Mouse (Mus musculus): ENCODE measurements around the gene Trpv2. TPM values are rescaled to one million over a fixed set of nuclear protein-coding genes. Genes with fewer than 3 reads are reported as not detected.

The Trpv2 gene
- 55.4 and 62.0 TPM in 2 replicates for total RNA-seq (2014; rRNA removed)
- 31.0 and 32.9 TPM in 2 replicates for polyA plus RNA-seq (2015; fragmentation: Nextera tagmentation; extraction: Ambion mirVana)

DNA sequence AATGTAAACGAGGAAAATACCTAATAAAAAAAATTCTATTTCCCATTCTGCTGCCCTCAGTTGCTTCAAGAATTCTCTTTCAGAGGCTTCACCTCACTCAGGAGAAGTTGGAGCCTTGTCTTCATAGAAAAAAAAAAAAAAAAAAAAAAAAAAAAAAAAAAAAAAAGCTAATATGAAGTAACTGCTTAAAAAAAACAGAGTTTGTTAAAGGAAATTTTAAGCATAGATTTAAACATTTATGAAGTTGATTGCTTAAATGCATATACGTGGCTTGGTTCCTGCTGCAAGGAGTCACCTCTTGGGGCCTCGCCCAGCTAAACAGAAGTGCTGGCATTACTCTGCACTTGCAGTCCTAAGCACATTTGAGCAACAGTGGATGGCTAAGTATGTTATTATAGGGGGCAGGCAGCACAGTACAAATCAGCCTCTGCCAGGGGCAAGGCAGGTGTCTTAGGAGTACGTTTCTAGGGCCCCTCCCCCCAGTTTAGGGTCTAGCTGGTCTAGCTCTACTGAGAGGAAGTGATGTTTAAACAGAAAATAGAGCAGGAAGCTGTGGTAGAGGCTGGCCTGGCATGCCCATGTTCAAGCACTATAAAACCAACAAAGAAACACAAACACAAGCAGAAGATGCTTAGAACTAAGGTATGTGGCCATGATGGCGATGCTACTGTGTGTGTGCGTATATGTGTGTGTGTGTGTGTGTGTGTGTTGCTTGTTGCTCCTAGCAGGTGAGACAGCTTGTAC lies at the start of gene Trpv2:
TSS of gene Trpv2 (plus strand) at position 528 of the 744 bp plus-strand sequence.
- Histone ChIP-seq H3K4me3 (ENCODE audit: low read depth, low read length) (peak within 1 kb of the TSS; percentile 51), H3K27me3 (ENCODE audit: insufficient read depth, low read length) (no peaks in the 10 kb centered on the region), H3K9ac (replicated peaks; ENCODE audit: low read length, poor library complexity, severe bottlenecking) (peak within 1 kb of the TSS; percentile 66; the same call in 1 of the 2 replicates), H3K4me2 (ENCODE audit: low read depth, low read length, poor library complexity, severe bottlenecking) (peak within 1 kb of the TSS; percentile 94), H3K27ac (ENCODE audit: low read depth, low read length) (peak within 1 kb of the TSS; percentile 85), H3K9me3 (ENCODE audit: low read length) (no peaks in the 10 kb centered on the region), H3K36me3 (ENCODE audit: insufficient read depth, low read length) (0 out of 2 replicates have a peak, but pooled peaks cover 7% of the 10 kb centered on the region), H3K4me1 (ENCODE audit: insufficient read depth, low read length) (peaks cover 9% of the 10 kb centered on the region; the same call in 1 of the 2 replicates)
- ATAC-seq (ENCODE audit: low FRiP score) (no peak), DNase-seq (ENCODE audit: low spot score) (no peak)
- 82% methylated on average over 6 of the region's 6 CpGs for WGBS
- TF ChIP-seq CTCF (IDR thresholded peaks at IDR 0.05) = no peak

DNA sequence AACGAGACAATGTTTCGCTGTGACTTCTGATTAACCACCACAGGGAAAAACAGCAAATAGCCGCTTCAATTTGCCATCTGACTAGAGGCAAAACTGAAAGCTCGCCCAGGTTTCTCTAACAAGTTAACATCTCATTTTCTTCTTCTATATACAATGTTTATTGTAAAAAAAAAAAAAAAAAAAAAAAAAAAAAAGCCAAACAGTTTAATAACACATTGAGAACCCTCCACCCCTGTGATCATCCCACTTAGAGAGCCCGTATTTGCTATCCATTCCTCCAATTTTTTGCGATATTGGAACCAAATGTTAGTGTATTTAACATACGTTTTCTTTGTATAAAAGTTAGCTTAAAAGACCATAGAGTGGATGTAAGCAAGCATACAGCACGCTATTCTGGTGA lies 37.2 kb upstream of the Trpv2 start:
- H3K9me3 ChIP-seq (ENCODE audit: low read length) = no peaks in the 10 kb centered on the region
- WGBS = 80% methylated on average over 8 of the region's 8 CpGs
- H3K4me3 ChIP-seq (ENCODE audit: low read depth, low read length) = no peak overlapping the region
- DNase-seq (ENCODE audit: low spot score) (no peak), ATAC-seq (ENCODE audit: low FRiP score) (no peak)
- 0 out of 2 replicates have a peak overlapping the region, but pooled peaks have one; percentile 33 for H3K9ac ChIP-seq (replicated peaks; ENCODE audit: low read length, poor library complexity, severe bottlenecking)
- no peaks in the 10 kb centered on the region for H3K27me3 ChIP-seq (ENCODE audit: insufficient read depth, low read length)
- no peak for TF ChIP-seq CTCF (IDR thresholded peaks at IDR 0.05)
- no peaks in the 10 kb centered on the region for H3K4me1 ChIP-seq (ENCODE audit: insufficient read depth, low read length)
- H3K36me3 ChIP-seq (ENCODE audit: insufficient read depth, low read length) = no peaks in the 10 kb centered on the region
- H3K27ac ChIP-seq (ENCODE audit: low read depth, low read length) = no peak overlapping the region
- H3K4me2 ChIP-seq (ENCODE audit: low read depth, low read length, poor library complexity, severe bottlenecking) = peak overlapping the region; percentile 81

DNA sequence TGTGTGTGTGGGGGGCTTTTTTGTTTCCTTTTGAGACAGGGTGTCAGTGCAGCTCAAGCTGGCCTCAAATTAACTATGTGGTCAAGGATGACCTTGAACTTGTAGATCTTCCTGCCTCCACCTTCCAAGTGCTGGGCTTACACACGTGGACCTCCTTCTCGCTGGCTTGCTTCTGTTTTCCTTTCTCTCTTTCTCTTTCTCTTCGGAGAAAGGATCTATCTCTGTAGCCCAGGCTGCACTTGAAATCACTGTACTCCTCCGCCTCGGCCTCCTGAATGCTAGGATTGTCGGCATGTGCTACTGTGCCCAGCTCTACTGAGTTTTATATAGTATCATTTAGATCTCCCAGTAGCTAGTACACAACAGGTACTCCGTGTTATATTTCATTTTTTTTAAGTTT lies 36.7 kb upstream of the Trpv2 start:
- no peaks in the 10 kb centered on the region for H3K9me3 ChIP-seq (ENCODE audit: low read length)
- H3K36me3 ChIP-seq (ENCODE audit: insufficient read depth, low read length) = no peaks in the 10 kb centered on the region
- WGBS = 10% methylated on average over 7 of the region's 7 CpGs
- no peaks in the 10 kb centered on the region for H3K27me3 ChIP-seq (ENCODE audit: insufficient read depth, low read length)
- ATAC-seq (ENCODE audit: low FRiP score) (no peak), DNase-seq (ENCODE audit: low spot score) (peak; percentile 16)
- H3K4me3 ChIP-seq (ENCODE audit: low read depth, low read length) = peak overlapping the region; percentile 85
- TF ChIP-seq CTCF (IDR thresholded peaks at IDR 0.05) = no peak
- H3K27ac ChIP-seq (ENCODE audit: low read depth, low read length) = no peak overlapping the region; the same call in 1 of the 2 replicates
- peak overlapping the region; percentile 81 for H3K4me2 ChIP-seq (ENCODE audit: low read depth, low read length, poor library complexity, severe bottlenecking)
- no peaks in the 10 kb centered on the region for H3K4me1 ChIP-seq (ENCODE audit: insufficient read depth, low read length)
- 0 out of 2 replicates have a peak overlapping the region, but pooled peaks have one; percentile 33 for H3K9ac ChIP-seq (replicated peaks; ENCODE audit: low read length, poor library complexity, severe bottlenecking)

DNA sequence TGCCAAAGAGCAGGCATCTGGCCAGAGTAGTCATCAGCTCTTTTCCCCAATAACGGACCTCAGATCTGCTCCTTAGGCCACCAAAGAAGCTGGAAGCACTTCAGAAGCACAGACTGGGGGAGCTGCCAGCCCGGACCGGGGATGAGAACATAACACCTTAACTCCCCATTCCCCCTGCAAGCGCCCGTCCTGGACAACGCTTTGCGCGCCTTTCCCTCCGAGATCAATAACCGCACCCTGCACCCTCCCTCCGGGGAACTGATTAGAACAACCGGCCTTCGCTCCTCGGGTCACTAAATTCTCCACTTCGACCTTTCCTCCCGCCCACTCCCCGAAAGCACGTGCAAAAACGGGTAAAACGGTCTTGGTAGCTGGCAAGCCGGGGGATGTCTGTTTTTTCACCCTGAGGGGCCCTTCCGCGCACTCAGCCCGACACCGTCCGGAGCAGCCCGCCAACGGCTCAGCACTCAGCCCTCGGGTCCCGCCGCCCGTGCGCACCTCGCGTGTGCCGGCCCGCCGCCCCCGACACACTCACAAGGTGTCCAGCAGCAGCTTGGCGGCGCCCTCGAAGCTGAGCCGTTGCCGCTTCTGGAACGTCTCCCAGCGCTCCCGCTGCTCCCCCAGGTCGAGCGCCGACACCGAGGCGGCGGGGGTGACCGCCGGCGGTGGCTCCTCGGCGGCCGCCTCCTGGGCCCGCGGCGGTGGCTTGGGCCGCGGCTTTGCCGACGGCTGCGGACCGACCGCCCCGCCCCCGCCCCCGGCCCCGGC lies 35.8 kb upstream of the Trpv2 start:
- Histone ChIP-seq H3K9ac (replicated peaks; ENCODE audit: low read length, poor library complexity, severe bottlenecking) (peak overlapping the region; percentile 88), H3K27ac (ENCODE audit: low read depth, low read length) (peak overlapping the region; percentile 88), H3K27me3 (ENCODE audit: insufficient read depth, low read length) (no peaks in the 10 kb centered on the region), H3K4me2 (ENCODE audit: low read depth, low read length, poor library complexity, severe bottlenecking) (peak overlapping the region; percentile 81), H3K4me3 (ENCODE audit: low read depth, low read length) (peak overlapping the region; percentile 85), H3K36me3 (ENCODE audit: insufficient read depth, low read length) (no peaks in the 10 kb centered on the region), H3K9me3 (ENCODE audit: low read length) (no peaks in the 10 kb centered on the region), H3K4me1 (ENCODE audit: insufficient read depth, low read length) (no peaks in the 10 kb centered on the region)
- ATAC-seq (ENCODE audit: low FRiP score) = peak; percentile 80
- TF ChIP-seq CTCF (IDR thresholded peaks at IDR 0.05) = peak; percentile 15; the same call in 1 of the 2 replicates
- peak; percentile 45 for DNase-seq (ENCODE audit: low spot score)
- under 1% methylated on average over 68 of the region's 73 CpGs for WGBS

DNA sequence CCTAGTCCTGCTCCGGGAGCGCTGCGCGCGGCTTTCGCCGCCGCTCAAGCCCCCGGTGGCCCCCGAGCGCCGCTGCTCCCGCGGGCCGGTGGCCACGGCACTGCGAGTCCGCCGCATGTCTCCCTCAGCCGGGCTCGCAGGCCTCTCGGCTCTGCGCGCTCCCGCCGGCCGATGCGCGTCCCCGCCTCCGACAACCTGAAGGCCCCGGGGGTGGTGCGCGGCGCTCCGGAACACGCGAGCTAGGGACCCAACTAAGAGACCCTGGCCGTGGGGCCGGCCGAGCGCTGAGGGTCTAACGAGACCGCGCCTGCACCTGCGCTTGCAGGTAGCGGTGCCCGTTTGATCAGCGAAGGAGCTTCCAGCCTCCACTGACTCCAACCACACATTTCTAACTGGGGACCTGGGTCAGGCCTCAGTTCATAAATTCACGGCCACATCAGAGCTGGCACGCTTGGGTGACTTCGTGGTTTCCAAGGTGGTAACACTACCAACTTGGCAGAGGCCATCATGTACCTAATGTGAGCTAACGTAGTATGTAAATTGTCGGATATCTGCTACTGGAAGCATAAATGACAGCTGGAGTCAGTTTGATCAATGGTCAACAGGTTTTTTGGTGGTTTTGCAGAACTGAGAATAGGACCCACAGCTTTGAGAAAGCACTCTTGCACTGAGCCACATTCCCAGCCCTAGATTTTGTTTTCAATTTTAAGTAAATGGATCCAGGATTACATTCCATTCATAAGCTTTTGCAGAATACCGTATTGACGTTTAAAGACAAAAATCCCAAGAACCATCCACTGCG lies 35.0 kb upstream of the Trpv2 start, which contains the start of gene Cenpv:
TSS of gene Cenpv (minus strand) at position 173 of the 802 bp plus-strand sequence.
- DNase-seq (ENCODE audit: low spot score) (peak; percentile 73), ATAC-seq (ENCODE audit: low FRiP score) (peak; percentile 68)
- peak within 1 kb of the TSS; percentile 88 for H3K27ac ChIP-seq (ENCODE audit: low read depth, low read length)
- no peak for TF ChIP-seq CTCF (IDR thresholded peaks at IDR 0.05)
- WGBS = 5% methylated on average over 43 of the region's 57 CpGs
- H3K4me2 ChIP-seq (ENCODE audit: low read depth, low read length, poor library complexity, severe bottlenecking) = peak within 1 kb of the TSS; percentile 81
- no peaks in the 10 kb centered on the region for H3K27me3 ChIP-seq (ENCODE audit: insufficient read depth, low read length)
- H3K4me3 ChIP-seq (ENCODE audit: low read depth, low read length) = peak within 1 kb of the TSS; percentile 85
- H3K36me3 ChIP-seq (ENCODE audit: insufficient read depth, low read length) = no peaks in the 10 kb centered on the region
- H3K9ac ChIP-seq (replicated peaks; ENCODE audit: low read length, poor library complexity, severe bottlenecking) = peak within 1 kb of the TSS; percentile 88
- no peaks in the 10 kb centered on the region for H3K4me1 ChIP-seq (ENCODE audit: insufficient read depth, low read length)
- no peaks in the 10 kb centered on the region for H3K9me3 ChIP-seq (ENCODE audit: low read length)
